Mouse (Mus musculus) embryonic fibroblast, embryonic 13.5 days (primary cell): ENCODE results near the gene Serpini2.

Experiments
- CTCF ChIP-seq: IDR thresholded peaks from 2 replicates; pipeline ENCODE4 v1.5.1; 2011; ENCODE audit warnings: mild to moderate bottlenecking, control low read depth, low read length, moderate library complexity, borderline replicate concordance; ENCODE audit not compliant: insufficient read depth
- POLR2A ChIP-seq: IDR thresholded peaks from 2 replicates; pipeline ENCODE4 v1.6.1; 2011; ENCODE audit warnings: low read depth, mild to moderate bottlenecking, control low read depth, low read length, moderate library complexity

- TF ChIP-seq POLR2A: no peak
- TF ChIP-seq CTCF: no peak
Observed at GRCm38 (mm10) chr3:75308861-75309260, 39.0 kb upstream of the Serpini2 start.
